Mouse (Mus musculus) right cerebral cortex, postnatal 10 days (tissue): ENCODE results near the gene Chrm3.
"Not testable (repeated sequence)": the region's sequence is repeated elsewhere in the genome, so short reads cannot be mapped to it uniquely, and the experiment has no call there.

Experiments used
- DNase-seq, 2 experiments: peaks; one replicate each; pipeline ENCODE4 v3.0.0; 2021; ENCODE audit warnings: low spot score in 2 of 2

The Chrm3 gene

DNA sequence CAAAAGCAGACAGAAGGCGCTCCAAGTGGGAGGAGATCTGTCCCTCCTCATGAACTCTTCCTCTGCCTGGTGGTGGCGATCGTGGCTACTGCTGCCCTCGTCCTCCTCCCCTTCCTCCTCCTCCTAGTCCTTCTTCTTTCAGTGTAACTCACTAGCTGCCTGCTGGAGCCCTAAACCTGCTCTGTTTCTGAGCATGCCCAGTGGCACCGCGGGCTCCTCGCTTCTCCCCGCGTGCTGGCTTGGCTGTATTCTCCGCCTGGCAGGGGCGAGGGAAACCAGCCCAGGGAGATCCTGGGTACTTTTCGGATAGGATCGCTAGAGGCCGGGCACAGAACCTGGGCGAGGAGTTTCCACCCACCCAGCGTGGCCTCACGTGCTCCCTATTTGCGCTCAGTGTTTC lies at the start of gene Chrm3:
Gene Chrm3 (minus strand): TSS at position 71 of the 400 bp plus-strand sequence.
- peak; percentile 82 to 85 for DNase-seq

DNA sequence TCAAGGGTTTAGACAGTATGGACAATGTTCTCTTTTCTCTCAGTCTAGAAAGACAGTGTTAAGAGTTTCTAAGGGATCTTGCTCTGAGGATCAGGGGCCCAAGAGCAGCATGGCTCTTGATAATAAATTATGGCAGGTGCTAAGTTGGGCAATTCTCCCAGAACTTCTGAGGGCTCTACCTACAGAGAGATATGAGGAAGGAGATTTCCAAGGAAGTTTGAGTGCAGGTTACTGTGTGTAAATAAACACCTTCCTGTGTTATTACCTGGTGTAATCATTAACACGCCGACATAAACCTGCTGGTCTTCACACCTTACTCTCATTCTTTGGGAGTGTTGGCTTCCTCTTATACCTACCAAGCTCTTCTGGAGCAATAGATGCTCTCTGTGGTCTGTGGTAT lies 33.7 kb upstream of the Chrm3 start:
- DNase-seq, result no peak

DNA sequence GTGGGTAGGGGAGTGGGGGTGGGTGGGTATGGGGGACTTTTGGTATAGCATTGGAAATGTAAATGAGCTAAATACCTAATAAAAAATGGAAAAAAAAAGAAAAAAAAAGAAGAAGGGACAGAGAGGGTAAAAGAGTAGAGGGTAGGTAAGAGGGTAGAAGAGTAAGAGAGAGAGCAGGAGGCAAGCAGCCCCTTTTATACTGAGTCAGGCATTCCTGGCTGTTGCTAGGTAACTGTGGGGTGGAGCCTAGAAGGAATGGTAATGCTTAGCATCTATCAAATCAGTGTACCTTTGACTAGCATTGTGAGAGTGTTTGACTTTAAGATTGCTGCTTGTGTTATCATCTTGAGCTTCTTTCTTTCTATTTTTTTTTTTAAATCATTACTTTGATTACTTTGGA lies 14.8 kb upstream of the Chrm3 start:
- not testable (repeated sequence) for DNase-seq

DNA sequence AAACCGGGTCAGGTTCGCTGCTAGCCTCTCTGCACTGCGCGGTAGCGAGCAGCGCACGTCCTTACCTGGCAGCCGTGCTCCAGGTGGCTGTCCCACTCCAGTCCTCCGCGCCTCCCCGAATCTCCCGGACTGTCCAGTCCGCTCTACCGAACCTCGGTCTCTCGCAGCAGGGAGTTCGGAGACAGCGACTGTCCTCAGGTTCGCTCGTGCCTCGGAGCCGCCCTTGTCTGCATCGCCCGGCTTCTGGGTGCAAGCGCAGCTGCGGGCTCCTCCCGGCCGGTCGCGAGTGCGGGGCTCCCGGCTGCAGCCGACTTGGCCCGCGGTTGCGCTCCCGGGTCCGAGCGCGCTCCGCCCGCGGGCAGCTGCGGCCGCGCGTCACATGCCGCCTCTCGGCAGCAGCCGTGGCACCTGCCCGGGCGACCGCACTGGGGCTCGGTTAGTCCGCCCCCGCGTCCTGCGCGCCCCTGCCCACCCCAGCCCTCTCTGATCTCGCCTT lies 400 bp downstream of the Chrm3 start:
- peak; percentile 33 to 39 for DNase-seq

DNA sequence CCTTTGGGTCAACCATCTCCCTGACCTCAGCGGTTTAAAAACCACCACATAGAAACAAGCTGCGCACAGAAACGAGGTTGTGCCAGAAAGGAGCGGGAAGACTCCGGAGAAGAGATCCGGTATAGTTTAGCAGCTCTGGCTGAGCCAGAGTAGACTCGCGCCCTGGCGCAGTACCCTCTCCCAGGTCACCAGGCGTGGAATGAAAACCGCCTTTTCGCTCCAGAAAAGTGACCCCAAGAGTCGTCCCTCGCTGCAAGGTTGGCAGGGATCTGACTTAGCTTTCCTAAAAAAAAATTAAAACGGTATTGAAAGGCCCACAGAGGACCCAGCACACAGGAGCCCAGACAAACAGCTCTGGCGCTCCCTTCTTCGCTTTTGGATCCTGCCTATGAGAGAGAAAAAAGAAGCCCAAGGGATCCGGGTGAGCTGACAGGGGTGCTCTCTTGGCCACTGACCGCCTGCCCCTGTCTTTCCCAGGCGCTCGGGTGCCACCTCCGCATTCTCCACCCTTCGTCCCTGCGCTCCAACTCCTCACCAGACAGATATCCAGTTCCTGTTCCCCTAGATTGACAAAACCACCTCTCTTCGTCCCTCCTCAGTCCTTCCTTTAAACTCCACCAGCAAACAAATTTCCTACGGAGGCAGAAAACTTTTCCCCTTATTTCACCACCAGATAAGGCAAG lies 990 bp downstream of the Chrm3 start:
- DNase-seq, result peak; percentile 28 to 35

DNA sequence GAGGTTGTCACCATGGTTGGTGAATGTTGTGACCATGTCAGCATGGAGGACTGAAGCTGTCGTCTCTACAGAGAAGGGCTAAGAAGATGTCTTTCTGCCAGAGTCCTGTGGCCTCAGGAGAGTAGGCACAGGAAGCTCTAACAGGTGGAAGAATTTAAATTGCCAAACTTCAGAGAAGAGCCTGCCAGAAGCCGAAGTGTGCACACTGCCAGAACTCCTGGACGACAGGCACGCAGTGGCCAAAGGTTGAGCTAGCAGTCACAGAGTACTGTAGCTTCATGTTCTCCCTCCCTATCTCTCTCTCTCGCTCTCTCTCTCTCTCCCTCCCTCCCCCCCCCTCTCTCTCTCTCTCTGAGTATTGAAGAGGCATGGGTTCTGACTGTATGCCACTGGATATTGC lies 4.9 kb downstream of the Chrm3 start:
- DNase-seq, result no peak

DNA sequence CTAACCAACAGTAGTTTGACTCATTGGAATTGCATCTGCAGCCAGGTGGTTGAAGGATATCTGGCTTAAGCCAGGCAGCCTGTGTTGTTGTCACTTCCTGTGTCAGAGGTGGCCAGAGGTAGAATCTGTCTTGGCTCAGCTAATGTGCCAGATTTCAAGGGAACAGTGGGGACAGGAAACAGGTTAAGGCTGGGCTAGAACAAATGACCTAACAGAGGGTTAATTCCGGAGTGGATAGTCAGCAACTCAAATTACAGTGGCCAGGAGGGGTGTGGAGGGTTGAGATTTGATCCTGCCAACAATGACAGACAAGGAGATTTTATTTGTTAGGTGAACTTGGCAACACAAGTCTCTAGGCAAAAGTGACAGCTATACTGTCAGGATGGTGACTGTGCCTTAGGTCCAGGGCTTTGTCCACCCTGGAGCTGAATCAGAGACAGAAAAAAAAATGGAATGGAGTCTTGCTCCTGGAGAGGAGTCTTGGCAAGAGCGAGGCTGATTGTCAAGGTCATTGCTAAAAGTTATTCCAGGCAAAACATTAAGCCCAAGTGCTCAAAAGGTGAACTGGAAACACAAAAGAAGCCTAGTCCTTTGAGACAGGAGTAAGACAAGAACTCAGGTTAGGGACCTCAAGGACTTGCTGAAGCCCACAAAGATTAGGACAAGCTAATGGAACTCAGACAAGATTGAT lies 5.6 kb downstream of the Chrm3 start:
- no peak for DNase-seq

DNA sequence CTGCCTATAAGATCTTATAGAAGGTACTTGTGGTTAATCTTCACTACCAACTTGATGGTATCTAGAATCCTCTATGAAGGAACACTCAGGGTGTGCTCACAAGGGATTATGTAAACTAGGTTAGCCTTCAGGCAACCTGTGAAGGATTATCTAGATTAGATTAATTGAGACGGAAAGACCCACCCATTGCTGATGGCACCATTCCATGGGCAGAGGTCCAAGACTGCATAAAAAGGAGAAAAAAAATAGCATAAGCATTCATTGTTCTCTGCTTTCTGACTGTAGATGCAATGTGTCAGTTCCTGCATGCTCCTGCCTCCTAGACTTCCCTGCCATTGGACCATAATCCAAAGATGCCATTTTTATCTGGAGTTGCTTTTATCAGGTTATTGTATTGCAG lies 8.5 kb downstream of the Chrm3 start:
- no peak for DNase-seq

DNA sequence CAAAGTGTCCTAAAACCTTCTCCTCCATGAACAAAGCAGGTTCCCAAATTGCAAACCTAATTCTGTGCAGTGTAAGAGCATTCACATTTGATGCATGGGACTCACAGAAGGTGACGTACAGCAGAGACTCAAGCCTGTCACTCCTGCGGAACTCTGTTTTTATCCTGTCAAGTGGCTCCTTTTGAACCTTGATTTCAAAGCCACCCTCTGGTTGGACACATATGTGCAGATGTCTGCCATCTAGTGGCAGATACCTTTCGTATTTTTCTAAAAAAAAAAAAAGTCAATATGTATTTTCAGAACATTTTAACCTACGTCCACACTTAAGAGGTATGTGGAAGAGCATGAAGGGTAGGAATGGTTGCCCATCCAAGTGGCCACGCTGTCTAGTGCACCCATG lies 16.3 kb downstream of the Chrm3 start:
- no peak for DNase-seq

DNA sequence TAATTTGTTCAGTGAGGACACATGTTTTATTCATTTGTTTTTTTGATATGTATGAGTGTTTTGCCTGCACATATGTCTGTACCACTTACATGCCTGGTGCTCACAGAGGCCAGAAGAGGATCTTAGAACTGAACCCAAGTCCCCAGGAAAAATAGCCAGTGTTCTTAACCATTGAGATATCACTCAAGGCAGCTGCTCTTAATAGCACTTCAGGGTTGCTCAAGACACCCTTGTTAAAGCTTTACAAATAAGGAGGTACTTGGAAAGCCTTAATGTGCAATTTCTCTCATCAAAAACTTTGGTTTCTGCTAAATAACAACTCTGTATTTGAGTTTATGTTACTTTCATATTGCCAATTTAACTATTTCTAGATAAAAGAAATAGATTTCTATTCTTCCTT lies 25.1 kb downstream of the Chrm3 start:
- no peak for DNase-seq

DNA sequence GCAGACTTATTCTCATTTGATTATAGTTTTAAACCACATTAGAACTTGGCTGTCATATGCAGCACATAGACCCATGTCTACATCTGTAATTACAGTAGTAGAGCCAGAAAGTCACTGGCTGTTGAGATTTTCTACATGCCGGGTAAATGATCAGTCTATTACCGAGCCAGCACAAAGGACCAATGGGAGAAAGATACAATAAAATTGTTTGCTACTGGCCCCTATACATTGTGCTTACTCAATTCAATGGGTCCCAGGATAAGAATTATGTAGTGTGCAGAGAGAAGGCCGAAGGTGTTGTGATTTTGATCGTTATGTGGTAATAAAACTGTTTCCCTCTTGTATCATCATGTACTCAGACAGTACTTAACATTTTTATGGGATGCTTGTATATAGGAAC lies 27.9 kb downstream of the Chrm3 start:
- DNase-seq, result no peak

DNA sequence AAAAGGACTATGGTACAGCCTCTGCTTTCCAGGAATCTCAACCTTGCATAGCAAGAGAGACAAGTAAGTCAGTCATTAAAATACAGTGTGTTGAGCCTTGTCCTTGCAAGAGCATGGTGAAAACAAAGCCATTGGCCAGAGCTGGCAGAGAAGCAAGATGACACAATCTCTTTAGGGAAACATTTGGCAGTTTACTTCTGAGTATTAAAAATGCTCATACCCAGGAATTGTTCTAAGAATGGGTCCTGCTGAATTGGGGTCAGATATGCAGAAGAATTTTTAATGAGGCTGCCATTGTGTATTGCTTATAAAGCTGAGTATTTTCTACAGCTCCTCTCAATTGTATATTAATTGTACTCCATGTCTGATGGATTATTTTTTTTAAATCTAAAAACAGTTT lies 50.8 kb downstream of the Chrm3 start:
- DNase-seq, result no peak

DNA sequence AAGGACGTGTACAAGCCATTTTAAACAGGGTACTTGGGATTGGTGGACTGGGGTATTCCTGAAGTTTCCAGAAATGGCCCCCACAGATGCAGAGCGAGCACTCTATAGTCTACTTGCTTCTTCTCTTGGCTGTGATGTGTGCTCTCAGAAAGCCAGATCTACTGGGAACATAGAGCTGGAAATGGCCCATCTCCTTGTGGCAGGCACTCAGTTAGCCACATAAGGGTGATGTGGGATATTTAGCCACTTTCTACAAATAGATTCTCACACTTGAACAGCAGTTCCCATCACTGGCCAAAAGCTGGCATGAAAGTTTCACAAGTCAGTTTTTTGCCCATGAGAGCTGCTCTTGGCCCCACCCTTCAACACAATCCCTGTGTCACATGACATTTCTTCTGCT lies 65.5 kb downstream of the Chrm3 start:
- DNase-seq, result peak in 1 of 2 experiments; percentile 35

DNA sequence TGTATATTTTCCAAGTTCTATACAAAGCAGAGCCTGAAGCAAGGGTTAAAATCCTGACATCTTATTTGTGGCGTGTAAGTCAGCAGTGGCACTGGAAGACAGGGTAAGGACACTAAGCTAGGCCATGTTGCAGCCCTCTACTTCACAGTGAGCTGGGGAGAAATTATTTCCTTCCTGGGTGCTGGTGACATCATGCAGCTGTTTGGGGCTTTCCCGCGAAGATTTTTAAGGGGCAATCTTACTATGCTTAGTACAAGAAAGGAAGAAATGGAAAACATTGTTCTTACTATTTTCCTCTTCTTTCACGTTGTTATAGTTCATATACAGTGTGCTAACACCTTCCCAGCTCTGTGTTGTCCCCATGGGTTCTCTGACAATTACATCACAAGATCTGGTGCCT lies 76.3 kb downstream of the Chrm3 start:
- DNase-seq, result no peak

DNA sequence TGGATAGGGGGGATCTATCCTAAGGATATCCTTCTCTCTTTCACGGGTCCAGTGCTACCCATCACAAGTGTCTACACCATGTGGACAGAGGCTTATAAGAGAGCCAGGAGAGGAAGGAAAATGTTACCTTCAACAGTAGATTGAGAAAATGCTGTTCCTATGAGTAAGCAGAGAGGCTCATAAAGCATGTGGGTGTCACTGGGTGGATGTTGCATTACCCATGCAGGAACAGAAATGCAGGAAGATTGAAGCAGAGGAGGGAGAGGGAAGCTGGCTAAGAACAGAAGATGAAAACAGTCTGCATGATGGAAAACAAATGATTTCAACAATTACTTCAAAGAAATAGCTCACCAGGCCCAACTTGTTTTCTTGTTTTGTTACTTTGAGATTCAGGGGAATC lies 85.7 kb downstream of the Chrm3 start:
- DNase-seq, result no peak

DNA sequence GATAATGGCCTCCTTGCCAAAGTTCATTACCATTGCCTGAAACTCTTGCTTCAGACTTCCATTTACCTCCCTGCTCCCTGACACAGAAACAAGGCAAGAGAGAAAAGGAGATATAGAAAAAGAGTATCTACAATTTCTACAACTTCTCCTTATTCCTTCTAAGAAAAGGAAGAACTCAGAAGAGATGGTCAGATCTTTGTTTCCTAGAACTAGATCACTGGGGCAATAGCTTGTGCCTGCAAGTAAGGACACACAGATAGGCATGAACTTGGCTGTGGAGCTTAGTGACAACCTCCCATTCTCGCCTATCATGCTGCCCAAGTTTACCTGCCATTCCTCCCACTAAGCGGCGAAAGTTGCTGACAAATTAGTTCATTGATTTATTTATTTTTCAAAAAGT lies 96.9 kb downstream of the Chrm3 start:
- DNase-seq, result no peak

DNA sequence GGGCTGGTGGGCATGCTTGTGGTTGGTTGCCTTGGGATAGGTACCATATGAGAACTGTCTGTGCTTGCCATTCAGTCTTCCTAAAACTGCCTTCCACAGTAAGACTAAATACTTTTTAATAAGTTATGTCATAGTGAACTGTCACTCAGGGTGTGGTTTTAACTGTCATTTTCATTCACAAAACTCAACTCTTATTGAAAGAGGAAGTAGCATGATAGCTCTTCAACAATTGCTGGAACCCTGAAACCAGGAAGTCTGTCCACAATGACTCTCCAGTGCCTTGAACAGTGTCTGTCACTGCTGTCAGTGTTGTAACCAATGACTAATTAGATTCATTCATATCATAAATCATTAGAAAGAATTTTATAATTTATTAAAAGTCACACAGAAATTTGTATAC lies 107.6 kb downstream of the Chrm3 start:
- DNase-seq, result peak in 1 of 2 experiments; percentile 3

DNA sequence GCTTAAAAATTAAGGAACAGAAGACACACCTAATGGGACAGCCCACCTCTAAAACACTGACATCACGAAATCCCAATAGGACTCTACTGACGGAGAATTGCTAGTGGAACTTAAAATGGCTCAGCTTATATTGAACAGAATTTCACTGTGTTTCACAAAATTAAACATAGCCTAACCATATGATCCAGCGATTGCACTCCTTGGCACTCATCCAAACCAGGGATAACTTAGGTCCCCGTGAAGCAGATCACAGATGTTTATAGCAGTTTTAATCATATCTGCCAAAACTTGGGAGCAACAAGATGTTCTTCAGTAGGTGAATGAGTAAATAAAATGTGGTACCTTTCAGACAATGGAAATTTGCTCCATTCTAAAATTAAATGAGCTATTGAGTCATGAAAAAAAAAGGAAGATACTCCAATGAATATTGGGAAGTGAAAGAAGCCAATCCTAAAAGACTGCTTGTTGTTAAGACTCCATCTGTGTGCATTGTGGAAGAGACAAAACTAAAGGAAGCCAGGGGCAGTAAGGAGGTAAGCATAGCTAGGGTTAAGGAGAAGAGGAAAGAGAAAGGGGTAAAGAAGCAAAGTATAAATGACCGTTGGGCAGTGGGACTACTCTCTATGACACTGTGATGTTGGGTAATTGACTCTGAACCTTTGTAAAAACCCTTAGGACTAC lies 109.0 kb downstream of the Chrm3 start:
- DNase-seq, result peak; percentile 28 to 40

DNA sequence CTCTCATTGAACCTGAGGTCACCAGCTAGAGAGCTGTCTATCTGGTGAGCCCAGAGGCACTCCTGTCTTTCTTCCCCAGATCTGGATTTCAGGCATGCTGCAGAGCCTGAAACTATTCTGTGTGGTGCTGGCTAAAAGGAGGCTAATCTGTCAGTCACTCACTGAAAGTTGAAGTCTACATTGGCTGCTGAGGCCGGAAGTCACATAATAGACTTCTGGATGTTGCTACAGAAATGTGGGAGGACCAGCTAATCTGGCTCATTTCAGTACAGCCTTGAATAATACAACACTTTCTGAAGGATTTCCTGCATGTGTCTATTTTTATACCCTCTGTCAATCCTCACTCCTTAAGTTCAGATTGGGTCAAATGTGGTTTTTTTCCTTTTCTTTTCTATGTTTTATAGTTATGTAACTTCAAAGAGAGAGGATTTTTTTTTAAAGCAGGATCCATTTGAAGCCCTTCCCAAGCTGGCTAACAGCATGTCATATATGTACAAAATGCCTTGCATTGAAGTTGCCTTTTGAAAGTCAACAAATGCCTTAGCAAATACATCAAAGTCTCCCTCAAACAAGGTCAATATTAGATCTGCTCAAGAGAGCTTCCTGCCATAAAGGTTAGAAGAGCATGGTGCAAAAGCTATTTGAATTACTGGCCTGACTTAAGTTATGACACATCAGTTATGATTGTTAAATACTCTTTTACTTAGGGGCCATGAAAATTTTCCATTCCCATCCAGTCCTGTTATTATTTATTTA lies 116.2 kb downstream of the Chrm3 start:
- peak in 1 of 2 experiments; percentile 42 for DNase-seq

DNA sequence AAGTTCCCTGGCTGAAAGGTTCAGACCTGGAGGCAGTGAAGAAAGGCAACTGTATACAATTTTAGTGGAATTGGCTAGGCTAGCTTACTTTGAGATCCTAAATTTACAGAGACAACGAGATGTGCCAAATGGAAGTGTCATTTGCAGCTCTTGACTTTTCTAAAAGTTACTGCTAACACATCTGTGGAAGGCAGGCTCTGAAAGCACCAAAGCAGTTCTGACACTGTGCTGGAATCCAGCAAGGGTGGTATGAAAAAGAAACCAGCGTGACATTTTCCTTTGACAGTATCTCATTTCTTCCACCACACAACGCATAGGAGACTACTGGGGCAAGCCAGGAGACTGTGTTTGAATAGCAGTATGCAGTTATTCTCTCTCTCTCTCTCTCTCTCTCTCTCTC lies 120.4 kb downstream of the Chrm3 start:
- no peak for DNase-seq

DNA sequence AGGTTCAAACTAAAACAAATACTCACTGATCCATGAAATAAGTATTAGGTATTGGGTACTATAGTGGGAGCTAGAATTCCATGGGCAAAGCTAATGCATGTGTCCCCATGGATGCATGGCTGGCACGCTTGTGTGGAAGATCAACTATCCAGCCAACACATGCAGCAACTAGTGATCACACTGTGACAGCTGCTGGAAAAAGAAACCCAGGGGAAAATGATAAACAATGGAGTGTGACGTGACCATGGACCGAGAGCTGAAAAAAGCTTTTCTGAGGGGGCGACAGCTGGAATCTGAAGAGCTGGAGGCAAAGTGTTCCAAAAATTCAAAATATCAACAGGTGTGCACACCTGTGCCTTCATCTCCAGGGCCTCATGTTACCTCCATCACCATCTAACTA lies 120.8 kb downstream of the Chrm3 start:
- no peak for DNase-seq

DNA sequence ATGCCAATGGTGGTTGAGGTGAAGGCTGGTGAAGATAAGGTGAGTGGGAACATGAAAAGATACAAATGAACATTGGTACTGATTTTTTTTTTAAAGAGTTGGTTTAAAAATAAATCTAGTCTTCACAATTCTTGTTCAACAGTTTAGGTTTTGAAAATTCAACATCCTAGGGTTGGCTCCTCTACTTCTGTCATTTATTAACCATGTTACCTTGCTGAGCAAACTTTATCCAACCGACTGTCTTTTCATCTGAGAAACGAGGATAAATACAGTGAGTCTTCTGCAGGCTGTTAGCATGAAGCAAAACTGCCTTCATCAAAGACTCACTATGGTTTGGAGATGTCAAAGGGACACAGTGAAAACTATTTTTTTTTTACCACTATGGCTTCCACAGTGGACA lies 123.0 kb downstream of the Chrm3 start:
- DNase-seq, result no peak
